ENCODE assay signal across 11 mouse cellular contexts in the genomic region with DNA sequence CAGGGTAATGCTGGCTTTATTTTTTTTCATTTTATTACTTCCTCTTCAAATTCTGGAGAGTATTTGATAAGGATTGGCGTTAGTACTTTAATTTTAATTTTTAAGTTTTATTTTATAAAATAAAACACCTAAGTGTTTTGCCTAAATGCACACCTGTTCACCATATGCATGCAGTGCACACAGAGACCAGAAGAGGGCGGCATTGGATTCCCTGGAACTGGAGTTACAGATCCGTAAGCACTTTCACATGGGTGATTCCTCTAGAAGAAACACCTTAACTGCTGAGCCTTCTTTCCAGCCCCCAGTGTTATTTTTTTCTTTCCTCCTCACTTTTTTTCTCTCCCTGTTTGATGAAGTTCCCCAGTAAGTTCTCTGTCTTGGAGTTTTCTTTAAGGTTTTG. TPM values are rescaled to one million over a fixed set of nuclear protein-coding genes. Genes with fewer than 3 reads are reported as not detected.
A peak's percentile ranks its signal among the peaks of the same experiment; 100 is the strongest.
DNase-seq lines count a peak whose midpoint lies in the region; ATAC-seq and TF ChIP-seq lines count a peak whose summit lies in the region.
"Had no signal": no experiment of that assay in that cellular context is flagged by ENCODE, and none has a peak within 500 bp of the region (broad histone marks: within the 10 kb centered on the region; RNA-seq: fewer than 3 reads in every experiment).

No protein-coding gene starts in this region.

- H3K9me3 ChIP-seq in heart, embryonic 10.5 days: no peaks in the 10 kb centered on the region
- no peaks in the 10 kb centered on the region for H3K9me3 ChIP-seq in stomach, postnatal 0 days (ENCODE audit: control insufficient read depth, low read length)
- H3K9me3 ChIP-seq: liver, embryonic 15.5 days had no signal

- H3K9ac ChIP-seq in stomach, postnatal 0 days (ENCODE audit: low read length): no peak overlapping the region
- H3K9ac ChIP-seq: liver, embryonic 15.5 days had no signal

- no peaks in the 10 kb centered on the region for H3K27me3 ChIP-seq in heart, embryonic 10.5 days (ENCODE audit: insufficient read depth, poor library complexity, severe bottlenecking)
- no peaks in the 10 kb centered on the region for H3K27me3 ChIP-seq in stomach, postnatal 0 days (ENCODE audit: control insufficient read depth, insufficient read depth, low read length)
- H3K27me3 ChIP-seq: liver, embryonic 15.5 days had no signal

- no peaks in the 10 kb centered on the region for H3K36me3 ChIP-seq in heart, embryonic 10.5 days
- no peaks in the 10 kb centered on the region for H3K36me3 ChIP-seq in stomach, postnatal 0 days (ENCODE audit: control insufficient read depth, insufficient read depth, low read length)
- H3K36me3 ChIP-seq: liver, embryonic 15.5 days had no signal

- no peak overlapping the region for H3K27ac ChIP-seq in heart, embryonic 10.5 days
- H3K27ac ChIP-seq in stomach, postnatal 0 days (replicated peaks): no peak overlapping the region
- H3K27ac ChIP-seq: liver, embryonic 15.5 days had no signal

- H3K4me3 ChIP-seq in heart, embryonic 10.5 days: no peak overlapping the region
- H3K4me3 ChIP-seq in stomach, postnatal 0 days (ENCODE audit: low read depth, low read length): no peak overlapping the region
- H3K4me3 ChIP-seq: liver, embryonic 15.5 days had no signal

- no peak for TF ChIP-seq EP300 in stomach, postnatal 0 days (optimal IDR thresholded peaks at IDR 0.05)

- peak; percentile 58 for TF ChIP-seq CTCF in stomach, postnatal 0 days (IDR thresholded peaks at IDR 0.05; ENCODE audit: low read depth)

- peak; percentile 19 for DNase-seq in heart, postnatal 4 days
- DNase-seq in heart, embryonic 10.5 days (ENCODE audit: low spot score): no peak
- peak; percentile 30 for DNase-seq in thymus, postnatal 14 days
- no peak for DNase-seq in thymus, adult 18-20 months
- peak; percentile 27 for DNase-seq in embryo, embryonic 11.5 days (ENCODE audit: low read depth, low spot score)
- DNase-seq in stomach, postnatal 0 days (ENCODE audit: low spot score): peak; percentile 26
- DNase-seq in gastrocnemius, postnatal 10 days: no peak
- no peak for DNase-seq in right cerebral cortex, adult 18-20 months

- WGBS in heart, embryonic 10.5 days: 16% methylated on average over 3 of the region's 3 CpGs
- 22% methylated on average over 3 of the region's 3 CpGs for WGBS in stomach, postnatal 0 days

- no peaks in the 10 kb centered on the region for H3K4me1 ChIP-seq in heart, embryonic 10.5 days
- H3K4me1 ChIP-seq in stomach, postnatal 0 days (replicated peaks; ENCODE audit: control insufficient read depth, insufficient read depth): no peaks in the 10 kb centered on the region
- H3K4me1 ChIP-seq: liver, embryonic 15.5 days had no signal

- no peak for ATAC-seq in stomach, postnatal 0 days (ENCODE audit: low FRiP score, low TSS enrichment)

- no peak overlapping the region for H3K4me2 ChIP-seq in stomach, postnatal 0 days (replicated peaks; ENCODE audit: low read depth)
- H3K4me2 ChIP-seq: liver, embryonic 15.5 days had no signal

RNA-seq across cellular contexts. Expression of a gene that starts 9.7 kb away (rescaled TPM):
- total RNA-seq in heart, postnatal 4 days (2021): not detected
- not detected in 2 replicates for polyA plus RNA-seq in heart, embryonic 10.5 days (2016; fragmentation: Nextera tagmentation; extraction: Ambion mirVana)
- polyA plus RNA-seq in stomach, postnatal 0 days (2015; fragmentation: Nextera tagmentation; extraction: Ambion mirVana): not detected in 2 replicates
- not detected for total RNA-seq in gastrocnemius, postnatal 10 days (2021)
- total RNA-seq: heart, postnatal 14 days had no signal
- polyA plus RNA-seq: liver, embryonic 15.5 days; neural tube, embryonic 14.5 days had no signal

RNA-seq across cellular contexts. Expression of a gene that starts 20.6 kb away (rescaled TPM):
- not detected for total RNA-seq in heart, postnatal 4 days (2021)
- polyA plus RNA-seq in heart, embryonic 10.5 days (2016; fragmentation: Nextera tagmentation; extraction: Ambion mirVana): 0.43 TPM in 1 of 2 replicates, not detected in the other
- 0.25 and 0.28 TPM in 2 replicates for polyA plus RNA-seq in stomach, postnatal 0 days (2015; fragmentation: Nextera tagmentation; extraction: Ambion mirVana)
- not detected for total RNA-seq in gastrocnemius, postnatal 10 days (2021)
- total RNA-seq: heart, postnatal 14 days had no signal
- polyA plus RNA-seq: liver, embryonic 15.5 days; neural tube, embryonic 14.5 days had no signal

RNA-seq across cellular contexts. Expression of a gene that starts 24.2 kb away (rescaled TPM):
- total RNA-seq in heart, postnatal 4 days (2021): not detected
- not detected in 2 replicates for polyA plus RNA-seq in heart, embryonic 10.5 days (2016; fragmentation: Nextera tagmentation; extraction: Ambion mirVana)
- not detected in 2 replicates for polyA plus RNA-seq in stomach, postnatal 0 days (2015; fragmentation: Nextera tagmentation; extraction: Ambion mirVana)
- not detected for total RNA-seq in gastrocnemius, postnatal 10 days (2021)
- total RNA-seq: heart, postnatal 14 days had no signal
- polyA plus RNA-seq: liver, embryonic 15.5 days; neural tube, embryonic 14.5 days had no signal

RNA-seq across cellular contexts. Expression of a gene that starts 34.7 kb away (rescaled TPM):
- not detected for total RNA-seq in heart, postnatal 4 days (2021)
- not detected in 2 replicates for polyA plus RNA-seq in heart, embryonic 10.5 days (2016; fragmentation: Nextera tagmentation; extraction: Ambion mirVana)
- polyA plus RNA-seq in stomach, postnatal 0 days (2015; fragmentation: Nextera tagmentation; extraction: Ambion mirVana): 0.11 and 0.17 TPM in 2 replicates
- total RNA-seq in gastrocnemius, postnatal 10 days (2021): not detected
- total RNA-seq: heart, postnatal 14 days had no signal
- polyA plus RNA-seq: liver, embryonic 15.5 days; neural tube, embryonic 14.5 days had no signal

RNA-seq across cellular contexts. Expression of a gene that starts 51.1 kb away (rescaled TPM):
- total RNA-seq in heart, postnatal 4 days (2021): not detected
- polyA plus RNA-seq in heart, embryonic 10.5 days (2016; fragmentation: Nextera tagmentation; extraction: Ambion mirVana): not detected in 2 replicates
- polyA plus RNA-seq in stomach, postnatal 0 days (2015; fragmentation: Nextera tagmentation; extraction: Ambion mirVana): not detected in 2 replicates
- not detected for total RNA-seq in gastrocnemius, postnatal 10 days (2021)
- total RNA-seq: heart, postnatal 14 days had no signal
- polyA plus RNA-seq: liver, embryonic 15.5 days; neural tube, embryonic 14.5 days had no signal

Comparison
In these comparisons a context has a peak if more than half of its experiments do, and no peak if none do; other contexts are left out.
1. DNase-seq: peak in heart, postnatal 4 days (single experiment), thymus, postnatal 14 days (single experiment), embryo, embryonic 11.5 days (single experiment) and stomach, postnatal 0 days (single experiment); none in heart, embryonic 10.5 days (single experiment), thymus, adult 18-20 months (0 of 2), gastrocnemius, postnatal 10 days (single experiment) and right cerebral cortex, adult 18-20 months (single experiment).